Mouse (Mus musculus) small intestine, adult 2 months (tissue): ENCODE measurements around the gene Nfya.

Experiments
- CTCF ChIP-seq: fragments of 200-500 bp; IDR thresholded peaks from 2 replicates; pipeline ENCODE4 v1.5.1; 2012; ENCODE audit warnings: low read depth, mild to moderate bottlenecking, control low read depth, inconsistent platforms, low read length, moderate library complexity, mixed read lengths; ENCODE audit not compliant: insufficient replicate concordance, insufficient read length; ENCODE audit errors: extremely low read depth
- POLR2A ChIP-seq: fragments of 200-500 bp; IDR thresholded peaks from 2 replicates; pipeline ENCODE4 v1.6.1; 2012; ENCODE audit warnings: low read depth, mild to moderate bottlenecking, control low read depth, inconsistent platforms, low read length, moderate library complexity

- TF ChIP-seq POLR2A, result no peak
- no peak for TF ChIP-seq CTCF
Observed at GRCm38 (mm10) chr17:48443542-48444145, 33.9 kb upstream of the Nfya start.
